Mouse (Mus musculus): ENCODE measurements around the gene Palld. TPM values are rescaled to one million over a fixed set of nuclear protein-coding genes. Genes with fewer than 3 reads are reported as not detected.

Gene Palld
- polyA plus RNA-seq, 1 experiment: 26.5 TPM

- 63% methylated on average over 8 of the region's 8 CpGs for WGBS
- DNase-seq (ENCODE audit: low read depth, low spot score): no peak
Measured at GRCm38 (mm10) chr8:61736739-61737243, 165.7 kb downstream of the Palld start.

DNA sequence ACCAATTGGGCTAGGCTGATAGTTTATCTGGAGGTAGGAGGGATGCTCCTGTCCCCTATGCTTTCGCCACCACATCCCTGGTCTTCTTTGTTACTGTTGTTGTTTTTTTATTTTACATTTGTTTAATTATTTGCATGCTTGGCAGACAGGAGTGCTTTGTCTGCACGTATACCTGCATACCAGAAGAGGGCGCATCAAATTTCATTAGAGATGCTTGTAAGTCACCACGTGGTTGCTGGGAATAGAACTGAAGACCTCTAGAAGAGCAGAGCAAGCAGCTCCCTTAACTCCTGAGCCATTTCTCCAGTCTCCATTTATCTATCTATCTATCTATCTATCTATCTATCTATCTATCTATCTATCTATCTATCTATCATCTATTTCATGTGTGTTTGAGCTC, 166.4 kb downstream of the Palld start:
- 46% methylated on average over 4 of the region's 4 CpGs for WGBS

DNA sequence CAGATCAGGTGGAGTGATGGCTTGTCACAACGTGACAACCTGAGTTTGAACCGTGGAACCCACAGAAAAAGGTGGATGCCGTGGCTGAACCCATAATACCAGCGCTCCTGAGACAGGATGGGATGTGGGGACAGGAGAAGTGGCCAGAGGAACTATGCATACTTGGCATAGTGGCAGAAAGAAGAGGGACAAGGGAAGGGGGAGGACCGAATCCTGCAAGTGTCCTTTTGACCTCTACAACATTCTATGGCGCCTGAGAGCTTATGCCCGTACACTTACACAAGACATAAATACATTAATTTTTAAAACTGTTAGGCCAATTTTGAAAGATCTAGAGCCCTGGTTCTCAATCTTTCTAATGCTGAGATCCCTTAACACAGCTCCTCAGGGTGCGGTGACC, 168.3 kb downstream of the Palld start:
- no peak for DNase-seq (ENCODE audit: low read depth, low spot score)
- 91% methylated on average over 8 of the region's 8 CpGs for WGBS

More for the DNA sequence above, 166.4 kb downstream of the Palld start:
- no peak for DNase-seq (ENCODE audit: low read depth, low spot score)

- 27% methylated on average over 6 of the region's 6 CpGs for WGBS
- DNase-seq (ENCODE audit: low read depth, low spot score): no peak
Measured at GRCm38 (mm10) chr8:61732184-61732583, 170.3 kb downstream of the Palld start.

DNA sequence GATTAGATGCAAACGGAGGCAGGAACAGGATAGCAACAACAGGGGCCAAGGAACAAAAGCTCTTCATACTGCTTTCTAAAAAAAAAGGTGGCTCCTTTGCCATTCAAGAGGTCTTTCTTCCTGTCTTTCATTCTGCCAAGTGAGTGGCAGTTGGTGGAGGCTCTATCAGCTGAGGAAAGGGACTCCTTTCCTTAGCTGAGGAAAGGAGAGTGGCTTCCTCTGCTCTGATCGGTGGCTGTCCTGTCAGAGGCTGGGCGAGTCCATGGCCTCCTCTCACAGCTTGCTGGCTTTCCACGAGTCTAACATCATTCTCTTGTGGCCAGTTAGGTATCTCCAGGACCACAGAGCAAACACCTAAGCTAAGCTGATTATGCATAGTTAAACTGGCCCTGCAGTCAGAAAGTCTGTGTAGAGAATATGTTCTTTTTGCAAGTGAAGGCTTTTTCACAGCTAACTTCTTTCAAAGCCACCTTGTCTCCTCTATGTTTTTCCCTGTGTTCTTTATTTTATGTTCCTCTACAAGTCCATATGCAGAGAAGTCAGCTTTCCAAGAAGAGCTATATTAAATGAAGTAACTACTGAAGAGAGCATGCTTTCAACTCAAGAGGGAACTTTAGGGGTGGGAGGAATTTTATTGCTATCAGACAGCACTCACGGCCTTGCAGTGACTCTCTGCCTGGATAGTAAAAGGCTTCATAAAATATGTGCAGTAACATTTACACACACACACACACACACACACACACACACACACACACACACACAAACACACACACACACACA, 171.0 kb downstream of the Palld start:
- no peak for DNase-seq (ENCODE audit: low read depth, low spot score)
- 35% methylated on average over 5 of the region's 5 CpGs for WGBS

- WGBS: 57% methylated on average over 6 of the region's 6 CpGs
- DNase-seq (ENCODE audit: low read depth, low spot score): no peak
Measured at GRCm38 (mm10) chr8:61730669-61731068, 171.8 kb downstream of the Palld start.

DNA sequence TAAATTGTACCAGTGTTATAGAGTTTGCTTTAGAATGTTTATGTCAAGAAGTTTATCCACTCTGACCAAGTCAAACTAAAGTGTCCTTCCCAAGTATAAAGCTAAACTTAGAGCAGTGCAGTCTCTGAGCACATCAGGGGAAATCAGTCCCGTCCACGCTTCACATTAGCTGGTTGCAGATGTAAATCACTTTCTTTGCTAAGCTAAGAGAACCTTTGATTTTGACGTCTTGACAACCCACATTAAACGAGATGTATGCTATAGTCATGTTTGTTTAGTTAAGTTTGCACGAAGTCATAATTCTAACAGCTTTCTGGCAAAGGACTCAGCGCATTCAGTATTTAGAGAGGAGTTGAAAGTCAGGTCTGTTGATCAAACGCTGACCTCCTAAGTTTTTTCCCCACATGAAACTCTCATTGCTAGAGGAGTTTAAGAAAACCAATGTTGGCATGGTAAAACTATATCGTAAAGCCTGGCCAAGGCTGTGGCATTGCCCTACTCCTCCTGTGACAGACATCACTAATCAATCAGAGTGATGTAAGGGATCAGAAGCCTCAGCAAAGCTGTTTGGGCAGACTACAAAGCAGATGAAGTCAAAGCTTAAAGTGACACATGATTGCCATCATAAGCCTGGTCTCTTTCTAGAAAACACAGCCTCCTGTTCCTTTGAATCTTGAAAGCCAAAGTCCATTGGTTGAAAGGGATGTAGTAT, 177.0 kb downstream of the Palld start:
- WGBS: 17% methylated on average over 8 of the region's 8 CpGs
- DNase-seq (ENCODE audit: low read depth, low spot score): no peak

DNA sequence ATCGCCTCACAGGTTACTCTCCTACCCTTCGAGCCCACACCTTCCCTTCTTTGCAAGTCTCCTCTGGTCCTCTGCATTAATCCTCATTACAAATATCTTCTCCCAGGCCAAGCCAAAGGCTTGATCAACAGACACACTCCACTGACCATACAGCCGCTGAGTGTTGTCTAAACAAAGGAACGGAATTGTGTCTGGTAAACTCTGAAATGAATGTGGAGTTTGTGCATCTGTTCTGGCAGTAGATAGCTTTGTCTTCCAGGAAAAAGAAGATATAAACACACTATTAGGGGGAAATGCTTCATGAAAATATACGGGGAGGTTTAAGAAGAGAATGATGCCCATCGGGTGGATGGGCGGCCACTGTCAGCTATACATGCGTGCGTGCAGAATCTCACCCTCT, 180.3 kb downstream of the Palld start:
- 84% methylated on average over 9 of the region's 9 CpGs for WGBS
- no peak for DNase-seq (ENCODE audit: low read depth, low spot score)

- DNase-seq (ENCODE audit: low read depth, low spot score): no peak
Measured at GRCm38 (mm10) chr8:61715351-61716125, 187.0 kb downstream of the Palld start.

DNA sequence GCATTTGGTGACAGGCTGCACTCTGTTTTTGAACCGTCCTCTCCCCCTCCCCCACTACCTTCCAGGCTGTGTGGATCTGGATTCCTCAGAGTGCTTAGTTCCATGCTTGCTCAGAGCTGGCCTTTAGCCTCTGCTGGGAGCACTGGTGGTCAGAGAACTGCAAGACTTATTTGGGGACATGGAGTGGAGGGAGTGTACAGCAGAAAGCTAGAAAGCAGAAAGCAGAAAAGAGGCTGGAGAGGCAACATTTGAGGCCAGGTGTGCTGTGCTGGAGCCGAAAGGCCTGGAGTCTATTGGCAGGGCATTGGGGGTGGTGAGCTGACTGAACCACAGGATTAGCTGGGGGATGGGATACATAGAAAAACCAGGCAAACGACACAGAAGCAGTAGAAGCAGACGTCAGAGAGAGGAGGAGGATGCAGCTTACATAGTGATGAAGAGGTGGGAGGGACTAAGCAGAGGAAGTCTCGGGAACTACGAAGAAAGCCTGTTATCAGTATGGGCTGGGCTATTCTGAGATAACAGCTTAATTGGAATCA, 188.1 kb downstream of the Palld start:
- DNase-seq (ENCODE audit: low read depth, low spot score): no peak
- 30% methylated on average over 6 of the region's 6 CpGs for WGBS

More at GRCm38 (mm10) chr8:61715351-61716125, 187.0 kb downstream of the Palld start:
- 31% methylated on average over 14 of the region's 14 CpGs for WGBS

- DNase-seq (ENCODE audit: low read depth, low spot score): no peak
- WGBS: 29% methylated on average over 16 of the region's 16 CpGs
Measured at GRCm38 (mm10) chr8:61713195-61713990, 189.1 kb downstream of the Palld start.

DNA sequence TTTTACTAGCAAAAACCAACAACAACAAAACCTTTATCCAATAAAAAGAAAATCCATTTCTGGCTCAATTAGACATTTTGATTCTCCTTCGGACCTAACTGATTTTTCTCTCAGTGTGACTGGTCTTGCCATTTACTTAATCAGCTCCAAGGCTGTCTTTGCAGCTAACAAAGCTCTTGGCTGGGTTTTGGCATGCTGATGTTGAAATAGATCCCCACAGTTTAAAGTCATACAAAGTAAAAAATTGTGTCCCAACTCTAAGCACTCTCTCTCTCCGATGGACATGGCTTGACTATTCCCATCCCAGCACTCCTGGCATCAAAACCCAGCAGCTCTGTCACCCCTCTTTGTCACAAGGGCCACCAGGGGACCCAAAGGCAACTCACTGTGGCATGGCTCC, 190.1 kb downstream of the Palld start:
- DNase-seq (ENCODE audit: low read depth, low spot score): no peak
- WGBS: 72% methylated on average over 2 of the region's 2 CpGs

- DNase-seq (ENCODE audit: low read depth, low spot score): no peak
- WGBS: 96% methylated on average over 8 of the region's 8 CpGs
Measured at GRCm38 (mm10) chr8:61708586-61709305, 193.7 kb downstream of the Palld start.

GRCm38 (mm10) chr8:61705491-61705890, 197.0 kb downstream of the Palld start:
- DNase-seq (ENCODE audit: low read depth, low spot score): no peak
- WGBS: 88% methylated on average over 3 of the region's 3 CpGs

DNA sequence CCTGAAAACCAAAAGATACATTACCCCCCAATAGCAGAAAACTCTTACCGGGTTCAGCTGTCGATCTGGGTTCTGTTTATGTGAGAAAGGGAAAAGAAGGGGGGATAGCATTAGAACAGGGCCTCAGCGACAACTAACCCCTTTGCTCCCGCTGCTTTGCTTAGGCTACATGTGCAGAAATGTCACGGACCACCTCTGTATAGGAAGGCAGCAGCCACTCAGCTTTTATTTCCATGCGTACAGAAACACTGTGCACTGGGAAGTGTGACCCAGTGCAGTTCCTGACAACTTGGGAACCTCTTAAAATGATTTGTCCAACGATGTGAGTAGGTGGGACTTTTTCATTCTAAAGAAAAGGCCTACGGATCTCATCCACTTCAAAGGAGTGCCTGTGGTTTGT, 200.4 kb downstream of the Palld start:
- 84% methylated on average over 8 of the region's 8 CpGs for WGBS
- DNase-seq (ENCODE audit: low read depth, low spot score): no peak

- no peak for DNase-seq (ENCODE audit: low read depth, low spot score)
- 72% methylated on average over 9 of the region's 9 CpGs for WGBS
Measured at GRCm38 (mm10) chr8:61700932-61701681, 201.4 kb downstream of the Palld start.

DNA sequence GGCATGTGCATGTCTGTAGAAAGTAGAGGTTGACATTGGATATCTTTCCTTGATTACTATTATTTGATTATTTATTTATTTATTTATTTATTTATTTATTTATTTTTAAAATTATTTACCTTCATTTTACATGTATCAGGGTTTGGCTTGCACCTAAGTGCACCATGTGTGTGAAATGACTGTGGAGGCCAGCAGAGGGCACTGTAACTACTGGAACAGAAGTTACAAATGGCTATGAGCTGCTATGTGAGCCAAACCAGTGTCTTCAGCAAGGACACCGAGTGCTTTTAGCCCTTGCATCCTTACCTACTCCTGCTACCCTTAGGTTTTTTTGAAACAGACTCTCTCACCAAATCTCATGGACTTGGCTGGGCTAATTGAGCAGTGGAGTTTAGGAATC, 202.2 kb downstream of the Palld start:
- DNase-seq (ENCODE audit: low read depth, low spot score): no peak
- WGBS: 100% methylated on average over 1 of the region's 1 CpGs

GRCm38 (mm10) chr8:61698959-61699358, 203.5 kb downstream of the Palld start:
- 79% methylated on average over 2 of the region's 2 CpGs for WGBS
- DNase-seq (ENCODE audit: low read depth, low spot score): no peak
